Mouse (Mus musculus): ENCODE data around the gene Fat4.

- TF ChIP-seq CTCF (IDR thresholded peaks at IDR 0.05 in 2 of 3, conservative IDR thresholded peaks at IDR 0.05 in 1 of 3; ENCODE audit: control insufficient read depth in 1 of 3, insufficient read depth in 1 of 3, low read depth in 2 of 3, low read length in 3 of 3, poor library complexity in 1 of 3, severe bottlenecking in 1 of 3) (no peak), TCF12 (IDR thresholded peaks at IDR 0.05; ENCODE audit: low read depth, low read length) (no peak), ELF1 (IDR thresholded peaks at IDR 0.05; ENCODE audit: low read depth, low read length) (no peak), CHD1 (IDR thresholded peaks at IDR 0.05; ENCODE audit: low read depth, low read length) (no peak), MYB (IDR thresholded peaks at IDR 0.05; ENCODE audit: low read depth, low read length) (no peak), CHD2 (IDR thresholded peaks at IDR 0.05; ENCODE audit: low read length) (no peak), EP300 (IDR thresholded peaks at IDR 0.05; ENCODE audit: low read depth in 1 of 2, low read length in 2 of 2) (no peak)
These were observed 499 bp upstream of the Fat4 start for GRCm38 (mm10) chr3:38886061-38886821.
